15 mouse cellular contexts compared by ENCODE assay signal in the genomic region with DNA sequence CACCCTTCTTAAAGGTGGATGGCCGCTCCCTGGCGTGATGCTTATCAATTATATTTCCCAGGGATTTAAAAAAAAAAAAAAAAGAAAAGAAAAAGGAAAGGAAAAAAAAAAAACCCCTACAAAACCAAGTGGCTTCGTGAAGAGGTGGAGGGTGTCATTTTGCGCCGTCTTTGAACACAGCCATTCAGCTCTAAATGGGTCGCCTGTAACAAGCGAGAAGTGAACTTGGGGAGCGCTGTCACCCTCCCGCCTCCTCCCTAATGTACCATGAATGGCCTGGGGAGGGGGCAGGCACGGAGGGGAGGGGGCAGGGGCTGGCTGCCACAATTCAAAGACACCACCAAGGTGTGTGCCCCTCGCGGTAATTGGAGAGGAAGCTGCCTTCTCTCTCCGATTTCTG.
DNase-seq lines count a peak whose midpoint lies in the region; ATAC-seq and TF ChIP-seq lines count a peak whose summit lies in the region.
"Had no signal": no experiment of that assay in that cellular context is flagged by ENCODE, and none has a peak within 500 bp of the region (broad histone marks: within the 10 kb centered on the region; RNA-seq: fewer than 3 reads in every experiment).

No protein-coding gene starts in this region.

- H3K4me2 ChIP-seq in heart, embryonic 14.5 days (ENCODE audit: low read length) = peak overlapping the region; percentile 27; the same call in 1 of the 2 replicates
- H3K4me2 ChIP-seq in embryonic facial prominence, embryonic 12.5 days (replicated peaks) = peak overlapping the region; percentile 31
- peak overlapping the region; percentile 45 for H3K4me2 ChIP-seq in hindbrain, embryonic 15.5 days
- peak overlapping the region; percentile 36 for H3K4me2 ChIP-seq in midbrain, postnatal 0 days (ENCODE audit: low read depth, low read length, poor library complexity, severe bottlenecking)

- H3K9ac ChIP-seq in heart, embryonic 14.5 days (ENCODE audit: low read length) = no peak overlapping the region
- H3K9ac ChIP-seq in embryonic facial prominence, embryonic 12.5 days = no peak overlapping the region
- H3K9ac ChIP-seq in hindbrain, embryonic 15.5 days = no peak overlapping the region
- H3K9ac ChIP-seq in midbrain, postnatal 0 days (replicated peaks; ENCODE audit: low read length, poor library complexity, severe bottlenecking) = no peak overlapping the region

- no peak for DNase-seq in heart, postnatal 10 days
- DNase-seq in midbrain, postnatal 0 days (ENCODE audit: low spot score) = no peak
- no peak for DNase-seq in left cerebral cortex, postnatal 10 days (ENCODE audit: extremely low spot score in 1 of 2, low spot score in 2 of 2)
- DNase-seq in thymus, postnatal 25 days = no peak
- no peak for DNase-seq in layer of hippocampus, adult 9-10 months (ENCODE audit: low spot score)
- DNase-seq: adrenal gland, postnatal 14 days; B cell, adult 2 months; cerebellum, adult 2 months; kidney, adult 11 months; lung, postnatal 14 days had no signal

- no peak for ATAC-seq in heart, embryonic 14.5 days (ENCODE audit: insufficient number of reproducible peaks, insufficient read depth, low FRiP score, low read depth)
- ATAC-seq in embryonic facial prominence, embryonic 12.5 days (ENCODE audit: insufficient number of reproducible peaks, insufficient read depth, low FRiP score, low TSS enrichment) = no peak
- no peak for ATAC-seq in hindbrain, embryonic 15.5 days (ENCODE audit: low FRiP score, low read depth)
- ATAC-seq in midbrain, postnatal 0 days (ENCODE audit: low FRiP score) = no peak

- intact Hi-C loops in heart, postnatal 10 days (cut with DNase I) = no loop called here
- intact Hi-C loops in left cerebral cortex, postnatal 10 days (cut with DNase I) = no loop called here

- peaks cover 61% of the 10 kb centered on the region for H3K27me3 ChIP-seq in heart, embryonic 14.5 days (ENCODE audit: control insufficient read depth, insufficient read depth, low read length)
- H3K27me3 ChIP-seq in embryonic facial prominence, embryonic 12.5 days = peaks cover 58% of the 10 kb centered on the region
- H3K27me3 ChIP-seq in hindbrain, embryonic 15.5 days = peaks cover 39% of the 10 kb centered on the region
- H3K27me3 ChIP-seq in midbrain, postnatal 0 days (ENCODE audit: insufficient read depth, low read length) = peaks cover 23% of the 10 kb centered on the region

- H3K4me3 ChIP-seq in heart, embryonic 14.5 days (ENCODE audit: control insufficient read depth in 1 of 2, insufficient read depth in 1 of 2, low read depth in 1 of 2, low read length in 2 of 2) = peak overlapping the region in 1 of 2 experiments; percentile 2; a peak in 1 of 4 replicates
- H3K4me3 ChIP-seq in embryonic facial prominence, embryonic 12.5 days = no peak overlapping the region
- peak overlapping the region; percentile 4 for H3K4me3 ChIP-seq in hindbrain, embryonic 15.5 days
- H3K4me3 ChIP-seq in midbrain, postnatal 0 days (ENCODE audit: low read depth, low read length) = peak overlapping the region; percentile 22; the same call in 1 of the 2 replicates
- H3K4me3 ChIP-seq: erythroblast, embryonic 14.5 days; left cerebral cortex, adult 2 months had no signal

- WGBS in heart, embryonic 14.5 days = 4% methylated on average over 13 of the region's 13 CpGs
- WGBS in embryonic facial prominence, embryonic 12.5 days = under 1% methylated on average over 13 of the region's 13 CpGs
- 3% methylated on average over 13 of the region's 13 CpGs for WGBS in hindbrain, embryonic 15.5 days
- 4% methylated on average over 13 of the region's 13 CpGs for WGBS in midbrain, postnatal 0 days

- H3K4me1 ChIP-seq in heart, embryonic 14.5 days (ENCODE audit: control insufficient read depth in 2 of 2, insufficient read depth in 2 of 2, low read length in 2 of 2) = no peaks in the 10 kb centered on the region
- H3K4me1 ChIP-seq in embryonic facial prominence, embryonic 12.5 days = peaks cover 14% of the 10 kb centered on the region; the same call in 1 of the 2 replicates
- peaks cover 20% of the 10 kb centered on the region for H3K4me1 ChIP-seq in hindbrain, embryonic 15.5 days (replicated peaks)
- no peaks in the 10 kb centered on the region for H3K4me1 ChIP-seq in midbrain, postnatal 0 days (ENCODE audit: insufficient read depth, low read length)

- no peaks in the 10 kb centered on the region for H3K36me3 ChIP-seq in heart, embryonic 14.5 days (ENCODE audit: control insufficient read depth, insufficient read depth, low read length)
- H3K36me3 ChIP-seq in embryonic facial prominence, embryonic 12.5 days = no peaks in the 10 kb centered on the region
- no peaks in the 10 kb centered on the region for H3K36me3 ChIP-seq in hindbrain, embryonic 15.5 days
- H3K36me3 ChIP-seq in midbrain, postnatal 0 days (ENCODE audit: insufficient read depth, low read length) = no peaks in the 10 kb centered on the region

- TF ChIP-seq CTCF in midbrain, postnatal 0 days (IDR thresholded peaks at IDR 0.05) = no peak

- no peaks in the 10 kb centered on the region for H3K9me3 ChIP-seq in heart, embryonic 14.5 days (ENCODE audit: control insufficient read depth, low read length)
- H3K9me3 ChIP-seq in embryonic facial prominence, embryonic 12.5 days = 0 out of 2 replicates have a peak, but pooled peaks cover 2% of the 10 kb centered on the region
- no peaks in the 10 kb centered on the region for H3K9me3 ChIP-seq in hindbrain, embryonic 15.5 days
- no peaks in the 10 kb centered on the region for H3K9me3 ChIP-seq in midbrain, postnatal 0 days (ENCODE audit: low read length)

- no peak overlapping the region for H3K27ac ChIP-seq in heart, embryonic 14.5 days (replicated peaks in 1 of 2; ENCODE audit: control insufficient read depth in 1 of 2, insufficient read depth in 1 of 2, low read depth in 2 of 2, low read length in 2 of 2)
- no peak overlapping the region for H3K27ac ChIP-seq in embryonic facial prominence, embryonic 12.5 days
- no peak overlapping the region for H3K27ac ChIP-seq in hindbrain, embryonic 15.5 days (replicated peaks)
- H3K27ac ChIP-seq in midbrain, postnatal 0 days (ENCODE audit: low read depth, low read length) = no peak overlapping the region
- H3K27ac ChIP-seq: left cerebral cortex, adult 2 months had no signal
